Mouse (Mus musculus) thymus, adult 2 months (tissue): ENCODE measurements around the gene Prkca.

ENCODE experiments used
- CTCF ChIP-seq: fragments of 200-500 bp; IDR thresholded peaks from 2 replicates; pipeline ENCODE4 v1.5.1; 2012; ENCODE audit warnings: mild to moderate bottlenecking, control low read depth, low read length, moderate library complexity, borderline replicate concordance; ENCODE audit not compliant: control insufficient read depth, poor library complexity, insufficient read depth; ENCODE audit errors: extremely low read depth
- POLR2A ChIP-seq: fragments of 200-500 bp; IDR thresholded peaks from 2 replicates; pipeline ENCODE4 v1.6.1; 2012; ENCODE audit warnings: mild to moderate bottlenecking, low read length, control low read depth, moderate library complexity; ENCODE audit not compliant: control insufficient read depth, poor library complexity, insufficient read depth; ENCODE audit errors: extremely low read depth

- TF ChIP-seq CTCF (no peak), POLR2A (no peak)
These were observed 10.7 kb downstream of the Prkca start for GRCm38 (mm10) chr11:108333006-108333405.
